Mouse (Mus musculus): ENCODE data around the gene Pjvk. TPM values are rescaled to one million over a fixed set of nuclear protein-coding genes. Genes with fewer than 3 reads are reported as not detected.
"Not testable (repeated sequence)": the region's sequence is repeated elsewhere in the genome, so short reads cannot be mapped to it uniquely, and the experiment has no call there.

Pjvk gene
- 0.11 TPM in 1 of 2 replicates, not detected in the other for polyA plus RNA-seq (2015; fragmentation: Nextera tagmentation; extraction: Ambion mirVana)

- Histone ChIP-seq H3K4me3 (peak within 1 kb of the TSS; percentile 88), H3K27me3 (replicated peaks) (no peaks in the 10 kb centered on the region), H3K9ac (peak within 1 kb of the TSS; percentile 91), H3K4me2 (peak within 1 kb of the TSS; percentile 94), H3K36me3 (peaks cover 14% of the 10 kb centered on the region), H3K9me3 (no peaks in the 10 kb centered on the region), H3K4me1 (peaks cover 24% of the 10 kb centered on the region), H3K27ac (replicated peaks) (peak within 1 kb of the TSS; percentile 89)
- 0% methylated on average over 41 of the region's 42 CpGs for WGBS
- peak; percentile 95 for ATAC-seq (ENCODE audit: extremely low read depth, insufficient number of reproducible peaks, low FRiP score, low TSS enrichment)
These were observed at the start of gene Pjvk, which contains the start of gene Prkra for GRCm38 (mm10) chr2:76647883-76648570. TSS of gene Pjvk (plus strand) at chr2:76648476. TSS of gene Prkra (minus strand) at chr2:76648015.

DNA sequence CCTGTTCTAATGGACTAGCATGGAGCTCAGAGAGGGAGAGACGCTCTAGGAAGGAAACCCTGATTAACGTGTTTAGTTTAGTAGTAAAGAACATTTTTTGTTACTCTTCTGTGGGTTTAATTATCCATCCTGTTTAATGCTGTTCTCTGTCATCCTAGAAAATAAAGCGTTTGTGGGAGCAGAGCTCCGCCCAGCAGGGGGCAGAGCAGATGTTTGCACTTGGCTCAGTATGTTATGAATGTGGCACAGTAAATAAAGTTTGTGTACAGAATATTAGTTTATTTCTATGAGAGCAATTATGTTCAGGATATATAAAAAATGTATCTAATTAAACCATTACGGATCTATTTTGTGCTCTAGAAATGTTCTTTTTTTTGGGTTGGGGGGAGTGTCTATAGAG, 49.1 kb upstream of the Pjvk start:
- Histone ChIP-seq H3K9me3 (no peaks in the 10 kb centered on the region), H3K4me2 (no peak overlapping the region), H3K4me3 (no peak overlapping the region), H3K36me3 (0 out of 2 replicates have a peak, but pooled peaks cover 2% of the 10 kb centered on the region), H3K9ac (no peak overlapping the region), H3K4me1 (no peaks in the 10 kb centered on the region), H3K27me3 (replicated peaks) (no peaks in the 10 kb centered on the region), H3K27ac (replicated peaks) (no peak overlapping the region)
- 73% methylated on average over 5 of the region's 5 CpGs for WGBS
- ATAC-seq (ENCODE audit: extremely low read depth, insufficient number of reproducible peaks, low FRiP score, low TSS enrichment), result no peak

GRCm38 (mm10) chr2:76602256-76602655, 46.0 kb upstream of the Pjvk start:
- Histone ChIP-seq H3K36me3 (no peaks in the 10 kb centered on the region), H3K27me3 (replicated peaks) (no peaks in the 10 kb centered on the region), H3K9me3 (no peaks in the 10 kb centered on the region), H3K4me3 (no peak overlapping the region), H3K4me2 (no peak overlapping the region), H3K27ac (replicated peaks) (no peak overlapping the region), H3K9ac (no peak overlapping the region), H3K4me1 (no peaks in the 10 kb centered on the region)
- WGBS, result 94% methylated on average over 1 of the region's 1 CpGs
- ATAC-seq (ENCODE audit: extremely low read depth, insufficient number of reproducible peaks, low FRiP score, low TSS enrichment), result no peak

- Histone ChIP-seq H3K9me3 (no peaks in the 10 kb centered on the region), H3K4me1 (peaks cover 6% of the 10 kb centered on the region; the same call in 1 of the 2 replicates), H3K4me3 (no peak overlapping the region), H3K9ac (no peak overlapping the region), H3K27ac (replicated peaks) (no peak overlapping the region), H3K27me3 (replicated peaks) (no peaks in the 10 kb centered on the region), H3K4me2 (no peak overlapping the region), H3K36me3 (no peaks in the 10 kb centered on the region)
- no peak for ATAC-seq (ENCODE audit: extremely low read depth, insufficient number of reproducible peaks, low FRiP score, low TSS enrichment)
- WGBS, result 73% methylated on average over 3 of the region's 3 CpGs
These were observed 41.6 kb upstream of the Pjvk start for GRCm38 (mm10) chr2:76606704-76607103.

DNA sequence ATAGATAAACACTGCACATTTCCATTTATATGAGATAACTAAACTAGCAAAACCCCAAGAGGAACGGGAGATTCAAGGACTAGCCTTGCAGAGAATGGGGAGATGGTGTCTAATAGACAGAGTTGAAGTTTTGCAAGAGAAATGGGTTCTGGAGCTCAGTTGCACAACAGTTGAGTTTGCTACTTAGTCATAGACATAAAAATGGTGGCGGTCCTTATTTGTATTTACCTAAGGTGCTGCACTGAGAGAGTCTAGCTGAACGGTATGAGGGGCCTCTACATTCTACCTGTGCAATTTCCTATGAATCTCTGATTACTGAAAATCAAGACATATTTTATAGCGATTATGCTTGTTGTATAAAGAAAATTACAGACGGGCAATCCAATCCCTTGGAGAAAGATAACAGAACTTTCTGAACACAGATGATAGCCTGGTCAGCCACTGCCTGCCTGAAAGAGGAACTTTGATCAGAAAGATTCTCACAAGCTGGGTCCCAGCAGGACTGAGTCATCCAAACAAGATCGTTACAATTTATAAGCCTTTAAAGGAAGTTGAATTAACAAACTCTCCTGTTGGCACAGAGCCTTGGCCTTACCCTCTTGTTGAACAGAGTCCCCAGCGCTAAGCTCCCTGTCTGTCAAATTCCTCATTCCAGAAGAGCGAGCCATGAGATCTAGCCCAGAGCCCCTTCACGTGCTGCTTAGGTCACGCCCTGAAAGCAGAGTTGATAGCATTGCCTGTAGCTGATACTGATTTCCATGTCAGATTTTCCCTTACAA, 37.8 kb upstream of the Pjvk start:
- Histone ChIP-seq H3K9ac (no peak overlapping the region), H3K4me2 (no peak overlapping the region), H3K4me3 (no peak overlapping the region), H3K36me3 (no peaks in the 10 kb centered on the region), H3K27me3 (replicated peaks) (no peaks in the 10 kb centered on the region), H3K27ac (replicated peaks) (no peak overlapping the region), H3K9me3 (no peaks in the 10 kb centered on the region), H3K4me1 (peaks cover 6% of the 10 kb centered on the region; the same call in 1 of the 2 replicates)
- 56% methylated on average over 10 of the region's 10 CpGs for WGBS
- no peak for ATAC-seq (ENCODE audit: extremely low read depth, insufficient number of reproducible peaks, low FRiP score, low TSS enrichment)

GRCm38 (mm10) chr2:76611996-76612395, 36.3 kb upstream of the Pjvk start:
- Histone ChIP-seq H3K4me2 (no peak overlapping the region), H3K4me1 (peaks cover 6% of the 10 kb centered on the region; the same call in 1 of the 2 replicates), H3K9me3 (no peaks in the 10 kb centered on the region), H3K27ac (replicated peaks) (no peak overlapping the region), H3K4me3 (no peak overlapping the region), H3K27me3 (replicated peaks) (no peaks in the 10 kb centered on the region), H3K9ac (no peak overlapping the region), H3K36me3 (no peaks in the 10 kb centered on the region)
- no peak for ATAC-seq (ENCODE audit: extremely low read depth, insufficient number of reproducible peaks, low FRiP score, low TSS enrichment)
- WGBS, result 77% methylated on average over 3 of the region's 3 CpGs

GRCm38 (mm10) chr2:76618078-76618477, 30.2 kb upstream of the Pjvk start:
- H3K36me3 ChIP-seq, result peaks cover 6% of the 10 kb centered on the region
- no peaks in the 10 kb centered on the region for H3K27me3 ChIP-seq (replicated peaks)
- H3K9ac ChIP-seq, result no peak overlapping the region
- H3K4me2 ChIP-seq, result no peak overlapping the region
- ATAC-seq (ENCODE audit: extremely low read depth, insufficient number of reproducible peaks, low FRiP score, low TSS enrichment), result no peak
- H3K4me1 ChIP-seq, result no peaks in the 10 kb centered on the region
- H3K4me3 ChIP-seq, result no peak overlapping the region
- no peak overlapping the region for H3K27ac ChIP-seq (replicated peaks)
- no peaks in the 10 kb centered on the region for H3K9me3 ChIP-seq
- whole genome bisulfite sequencing, result 36% methylated on average over 1 of the region's 1 CpGs

- H3K27ac ChIP-seq (replicated peaks), result no peak overlapping the region
- no peak for ATAC-seq (ENCODE audit: extremely low read depth, insufficient number of reproducible peaks, low FRiP score, low TSS enrichment)
- no peak overlapping the region for H3K4me2 ChIP-seq
- no peaks in the 10 kb centered on the region for H3K4me1 ChIP-seq
- peaks cover 25% of the 10 kb centered on the region for H3K36me3 ChIP-seq
- H3K27me3 ChIP-seq (replicated peaks), result no peaks in the 10 kb centered on the region
- H3K4me3 ChIP-seq, result no peak overlapping the region
- H3K9me3 ChIP-seq, result 0 out of 2 replicates have a peak, but pooled peaks cover 7% of the 10 kb centered on the region
- H3K9ac ChIP-seq, result no peak overlapping the region
- 75% methylated on average over 5 of the region's 5 CpGs for WGBS
These were observed 28.1 kb upstream of the Pjvk start for GRCm38 (mm10) chr2:76620188-76620587.

DNA sequence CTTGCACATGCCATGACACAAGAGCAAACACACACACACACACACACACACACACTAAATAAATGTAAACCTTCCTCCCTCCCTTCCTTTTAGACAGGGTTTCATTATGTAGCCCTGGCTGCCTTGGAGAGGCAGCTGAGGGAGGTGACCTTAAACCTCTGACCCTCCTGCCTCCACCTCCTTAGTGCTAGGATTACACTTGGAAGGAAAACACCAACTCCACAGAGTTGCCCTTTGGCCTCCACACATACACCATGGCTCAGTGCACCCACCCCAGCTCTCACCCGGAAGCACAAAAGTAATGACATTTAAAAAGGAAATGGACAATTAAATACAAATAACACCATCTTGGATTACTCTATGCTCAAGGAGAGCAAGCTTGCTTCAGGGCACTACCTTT, 26.6 kb upstream of the Pjvk start:
- 88% methylated on average over 1 of the region's 1 CpGs for whole genome bisulfite sequencing
- no peak overlapping the region for H3K4me2 ChIP-seq
- H3K4me3 ChIP-seq, result no peak overlapping the region
- H3K27me3 ChIP-seq (replicated peaks), result no peaks in the 10 kb centered on the region
- H3K9ac ChIP-seq, result no peak overlapping the region
- peaks cover 40% of the 10 kb centered on the region for H3K36me3 ChIP-seq
- H3K27ac ChIP-seq (replicated peaks), result no peak overlapping the region
- no peak for ATAC-seq (ENCODE audit: extremely low read depth, insufficient number of reproducible peaks, low FRiP score, low TSS enrichment)
- peaks cover 19% of the 10 kb centered on the region for H3K9me3 ChIP-seq
- H3K4me1 ChIP-seq, result no peaks in the 10 kb centered on the region

DNA sequence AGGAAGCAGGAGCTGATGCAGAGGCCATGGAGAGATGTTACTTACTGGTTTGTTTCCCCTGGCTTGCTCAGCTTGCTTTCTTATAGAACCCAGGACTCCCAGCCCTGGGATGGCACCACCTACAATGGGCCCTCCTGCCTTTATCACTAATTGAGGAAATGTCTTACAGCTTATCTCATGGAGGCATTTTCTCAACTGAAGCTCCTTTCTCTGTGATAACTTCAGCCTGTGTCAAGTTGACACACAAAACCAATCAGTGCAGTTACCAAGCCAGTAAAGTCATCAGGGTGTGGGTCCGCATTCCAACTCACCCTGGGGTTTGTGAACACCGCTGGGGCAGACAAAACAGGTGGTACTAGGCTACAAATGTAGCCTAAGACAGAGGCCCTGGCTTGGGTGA, 26.0 kb upstream of the Pjvk start:
- H3K27ac ChIP-seq (replicated peaks); ATAC-seq (ENCODE audit: extremely low read depth, insufficient number of reproducible peaks, low FRiP score, low TSS enrichment); H3K4me2 ChIP-seq; H3K4me1 ChIP-seq; H3K9ac ChIP-seq; H3K4me3 ChIP-seq; H3K27me3 ChIP-seq (replicated peaks): not testable (repeated sequence)
- Histone ChIP-seq H3K9me3 (peaks cover 20% of the 10 kb centered on the region), H3K36me3 (peaks cover 46% of the 10 kb centered on the region)
- WGBS, result 74% methylated on average over 2 of the region's 2 CpGs

DNA sequence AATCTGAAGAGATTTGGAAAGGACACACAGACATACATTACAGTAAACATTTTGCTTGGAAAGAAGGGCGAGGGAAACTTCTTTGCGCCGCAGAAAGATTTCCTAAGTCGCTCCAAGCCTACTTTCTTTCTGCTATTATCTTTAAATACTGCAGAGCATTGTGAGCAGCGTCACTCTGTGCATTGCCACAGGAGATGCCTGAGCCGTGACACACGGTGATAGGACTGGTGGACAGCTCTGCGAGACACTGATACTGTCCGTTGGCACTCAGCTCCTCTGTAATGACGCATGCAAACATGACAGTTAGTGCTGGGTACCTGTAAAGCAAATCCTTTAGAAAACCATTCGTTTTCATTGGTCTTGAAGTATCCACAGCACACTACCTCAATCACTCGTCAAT, 18.0 kb upstream of the Pjvk start:
- no peak for ATAC-seq (ENCODE audit: extremely low read depth, insufficient number of reproducible peaks, low FRiP score, low TSS enrichment)
- H3K9me3 ChIP-seq, result peaks cover 13% of the 10 kb centered on the region
- WGBS, result 79% methylated on average over 12 of the region's 12 CpGs
- H3K36me3 ChIP-seq, result peaks cover 95% of the 10 kb centered on the region
- H3K27ac ChIP-seq (replicated peaks), result no peak overlapping the region
- no peak overlapping the region for H3K4me2 ChIP-seq
- H3K9ac ChIP-seq, result no peak overlapping the region
- H3K27me3 ChIP-seq (replicated peaks), result no peaks in the 10 kb centered on the region
- no peak overlapping the region for H3K4me3 ChIP-seq
- no peaks in the 10 kb centered on the region for H3K4me1 ChIP-seq
